Mouse (Mus musculus): ENCODE measurements at regions not wholly inside any gene's neighbourhood (a gene's known extent, or its start where the extent isn't known, plus 50 kb on each side); places are given as distances from the start of the nearest gene placed in this dataset.

DNA sequence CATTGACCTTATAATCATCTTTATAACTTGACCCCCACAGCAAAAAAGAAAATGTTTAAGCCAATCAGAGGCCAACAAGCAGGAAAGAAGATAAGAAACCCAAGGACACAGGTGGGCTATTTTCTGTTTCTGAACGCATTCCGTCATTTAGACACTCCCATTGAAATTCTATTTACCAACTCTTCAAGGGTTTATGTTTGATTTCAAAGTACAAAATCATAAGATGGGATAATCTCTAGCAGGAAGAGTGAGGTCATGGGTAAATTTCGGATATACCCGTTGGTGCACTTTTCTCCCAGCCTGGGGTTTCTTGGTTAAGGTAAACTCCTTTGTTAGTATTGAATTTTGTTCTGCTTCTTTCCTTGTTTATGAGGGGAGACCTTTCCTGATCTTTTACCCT lies 230.9 kb upstream of the Dcn start:
- Histone ChIP-seq H3K4me1 (ENCODE audit: control insufficient read depth, insufficient read depth, insufficient read length) (no peaks in the 10 kb centered on the region), H3K27ac (ENCODE audit: insufficient read depth, low read length) (no peak overlapping the region), H3K27me3 (ENCODE audit: control insufficient read depth, insufficient read depth, low read length) (no peaks in the 10 kb centered on the region), H3K4me3 (ENCODE audit: extremely low read depth, insufficient read depth, insufficient read length) (no peak overlapping the region), H3K36me3 (ENCODE audit: control insufficient read depth, insufficient read depth, low read length) (no peaks in the 10 kb centered on the region)
- 83% methylated on average over 4 of the region's 4 CpGs for WGBS
- TF ChIP-seq CTCF (IDR thresholded peaks at IDR 0.05; ENCODE audit: extremely low read depth, insufficient read depth, insufficient read length, insufficient replicate concordance) (no peak), POLR2A (IDR thresholded peaks at IDR 0.05; ENCODE audit: low read depth, low read length) (no peak)
- DNase-seq (ENCODE audit: low read depth in 1 of 2, low spot score in 2 of 2): no peak

DNA sequence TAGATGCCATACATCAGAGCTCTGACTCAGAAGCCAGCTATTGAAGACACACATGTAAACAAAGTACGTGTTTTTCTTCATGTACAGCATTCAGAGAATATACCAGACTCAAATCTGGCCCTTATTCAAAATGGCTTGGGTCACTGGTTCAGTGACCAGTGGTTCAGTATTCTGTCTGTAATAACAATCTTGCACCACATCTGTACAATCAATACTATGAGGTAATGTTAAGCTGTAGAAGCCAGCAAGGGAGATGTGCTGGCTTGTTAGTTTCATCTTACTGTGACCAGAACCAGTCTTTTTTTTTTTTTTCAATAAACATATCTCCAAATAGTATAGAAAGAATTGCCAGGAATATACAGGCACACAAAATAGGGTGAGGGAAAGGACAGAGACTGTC lies 229.6 kb upstream of the Dcn start:
- no peak for DNase-seq (ENCODE audit: low read depth in 1 of 2, low spot score in 2 of 2)
- H3K36me3 ChIP-seq (ENCODE audit: control insufficient read depth, insufficient read depth, low read length): no peaks in the 10 kb centered on the region
- WGBS: 86% methylated on average over 1 of the region's 1 CpGs
- no peak overlapping the region for H3K27ac ChIP-seq (ENCODE audit: insufficient read depth, low read length)
- no peak overlapping the region for H3K4me3 ChIP-seq (ENCODE audit: extremely low read depth, insufficient read depth, insufficient read length)
- H3K4me1 ChIP-seq (ENCODE audit: control insufficient read depth, insufficient read depth, insufficient read length): no peaks in the 10 kb centered on the region
- TF ChIP-seq CTCF (IDR thresholded peaks at IDR 0.05; ENCODE audit: extremely low read depth, insufficient read depth, insufficient read length, insufficient replicate concordance) (no peak), POLR2A (IDR thresholded peaks at IDR 0.05; ENCODE audit: low read depth, low read length) (no peak)
- H3K27me3 ChIP-seq (ENCODE audit: control insufficient read depth, insufficient read depth, low read length): no peaks in the 10 kb centered on the region

DNA sequence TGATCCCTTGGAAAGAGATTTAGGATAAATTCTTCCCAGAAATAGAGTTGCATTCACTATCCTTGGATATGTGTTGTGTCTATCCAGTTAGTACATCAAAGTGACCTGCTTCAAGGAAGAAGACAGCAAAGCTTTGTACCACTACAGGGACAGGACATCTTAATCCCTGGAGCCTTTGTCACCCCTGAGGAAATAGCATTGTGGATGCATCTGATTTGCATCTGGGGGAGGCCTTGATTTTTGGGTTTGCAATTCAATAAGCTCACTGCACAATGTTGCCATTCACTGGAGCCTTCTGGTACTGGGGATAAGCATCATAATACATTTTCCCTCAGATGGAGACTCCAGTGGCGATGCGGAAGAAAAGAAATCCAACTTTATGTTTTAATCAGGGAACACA lies 229.2 kb upstream of the Dcn start:
- H3K4me3 ChIP-seq (ENCODE audit: extremely low read depth, insufficient read depth, insufficient read length): no peak overlapping the region
- TF ChIP-seq POLR2A (IDR thresholded peaks at IDR 0.05; ENCODE audit: low read depth, low read length) (no peak), CTCF (IDR thresholded peaks at IDR 0.05; ENCODE audit: extremely low read depth, insufficient read depth, insufficient read length, insufficient replicate concordance) (no peak)
- no peak for DNase-seq (ENCODE audit: low read depth in 1 of 2, low spot score in 2 of 2)
- H3K4me1 ChIP-seq (ENCODE audit: control insufficient read depth, insufficient read depth, insufficient read length): no peaks in the 10 kb centered on the region
- WGBS: 98% methylated on average over 2 of the region's 2 CpGs
- H3K27ac ChIP-seq (ENCODE audit: insufficient read depth, low read length): no peak overlapping the region
- no peaks in the 10 kb centered on the region for H3K36me3 ChIP-seq (ENCODE audit: control insufficient read depth, insufficient read depth, low read length)
- no peaks in the 10 kb centered on the region for H3K27me3 ChIP-seq (ENCODE audit: control insufficient read depth, insufficient read depth, low read length)

GRCm38 (mm10) chr10:97265959-97266517 lies 213.4 kb upstream of the Dcn start:
- DNase-seq (ENCODE audit: low read depth in 1 of 2, low spot score in 2 of 2): no peak
- Histone ChIP-seq H3K27ac (ENCODE audit: insufficient read depth, low read length) (no peak overlapping the region), H3K4me3 (ENCODE audit: extremely low read depth, insufficient read depth, insufficient read length) (no peak overlapping the region), H3K36me3 (ENCODE audit: control insufficient read depth, insufficient read depth, low read length) (no peaks in the 10 kb centered on the region), H3K27me3 (ENCODE audit: control insufficient read depth, insufficient read depth, low read length) (no peaks in the 10 kb centered on the region), H3K4me1 (ENCODE audit: control insufficient read depth, insufficient read depth, insufficient read length) (no peaks in the 10 kb centered on the region)
- TF ChIP-seq CTCF (IDR thresholded peaks at IDR 0.05; ENCODE audit: extremely low read depth, insufficient read depth, insufficient read length, insufficient replicate concordance) (no peak), POLR2A (IDR thresholded peaks at IDR 0.05; ENCODE audit: low read depth, low read length) (no peak)
- WGBS: 75% methylated on average over 6 of the region's 6 CpGs

GRCm38 (mm10) chr10:97282416-97282815 lies 197.0 kb upstream of the Dcn start:
- no peak overlapping the region for H3K27ac ChIP-seq (ENCODE audit: insufficient read depth, low read length)
- DNase-seq (ENCODE audit: low read depth in 1 of 2, low spot score in 2 of 2): no peak
- H3K4me1 ChIP-seq (ENCODE audit: control insufficient read depth, insufficient read depth, insufficient read length): no peaks in the 10 kb centered on the region
- H3K36me3 ChIP-seq (ENCODE audit: control insufficient read depth, insufficient read depth, low read length): no peaks in the 10 kb centered on the region
- no peaks in the 10 kb centered on the region for H3K27me3 ChIP-seq (ENCODE audit: control insufficient read depth, insufficient read depth, low read length)
- 77% methylated on average over 2 of the region's 2 CpGs for WGBS
- no peak overlapping the region for H3K4me3 ChIP-seq (ENCODE audit: extremely low read depth, insufficient read depth, insufficient read length)
- no peak for TF ChIP-seq POLR2A (IDR thresholded peaks at IDR 0.05; ENCODE audit: low read depth, low read length)
- no peak for TF ChIP-seq CTCF (IDR thresholded peaks at IDR 0.05; ENCODE audit: extremely low read depth, insufficient read depth, insufficient read length, insufficient replicate concordance)

GRCm38 (mm10) chr10:97282841-97283496 lies 196.4 kb upstream of the Dcn start:
- no peak overlapping the region for H3K27ac ChIP-seq (ENCODE audit: insufficient read depth, low read length)
- H3K4me1 ChIP-seq (ENCODE audit: control insufficient read depth, insufficient read depth, insufficient read length): no peaks in the 10 kb centered on the region
- no peak overlapping the region for H3K4me3 ChIP-seq (ENCODE audit: extremely low read depth, insufficient read depth, insufficient read length)
- H3K27me3 ChIP-seq (ENCODE audit: control insufficient read depth, insufficient read depth, low read length): no peaks in the 10 kb centered on the region
- 71% methylated on average over 4 of the region's 4 CpGs for WGBS
- no peak for DNase-seq (ENCODE audit: low read depth in 1 of 2, low spot score in 2 of 2)
- no peaks in the 10 kb centered on the region for H3K36me3 ChIP-seq (ENCODE audit: control insufficient read depth, insufficient read depth, low read length)
- TF ChIP-seq POLR2A (IDR thresholded peaks at IDR 0.05; ENCODE audit: low read depth, low read length) (no peak), CTCF (IDR thresholded peaks at IDR 0.05; ENCODE audit: extremely low read depth, insufficient read depth, insufficient read length, insufficient replicate concordance) (no peak)

GRCm38 (mm10) chr10:97304791-97305355 lies 174.5 kb upstream of the Dcn start:
- DNase-seq (ENCODE audit: low read depth in 1 of 2, low spot score in 2 of 2): no peak
- Histone ChIP-seq H3K27me3 (ENCODE audit: control insufficient read depth, insufficient read depth, low read length) (no peaks in the 10 kb centered on the region), H3K4me1 (ENCODE audit: control insufficient read depth, insufficient read depth, insufficient read length) (no peaks in the 10 kb centered on the region), H3K36me3 (ENCODE audit: control insufficient read depth, insufficient read depth, low read length) (no peaks in the 10 kb centered on the region), H3K4me3 (ENCODE audit: extremely low read depth, insufficient read depth, insufficient read length) (no peak overlapping the region), H3K27ac (ENCODE audit: insufficient read depth, low read length) (no peak overlapping the region)
- TF ChIP-seq POLR2A (IDR thresholded peaks at IDR 0.05; ENCODE audit: low read depth, low read length) (no peak), CTCF (IDR thresholded peaks at IDR 0.05; ENCODE audit: extremely low read depth, insufficient read depth, insufficient read length, insufficient replicate concordance) (no peak)
- 83% methylated on average over 3 of the region's 3 CpGs for WGBS
